Mouse (Mus musculus) G1E (cell line): ENCODE data around the gene Rubcn.

ENCODE experiments used
- CTCF ChIP-seq: IDR thresholded peaks from 2 replicates; pipeline ENCODE4 v1.5.1; 2012; ENCODE audit warnings: low read depth, low read length, inconsistent platforms, mixed read lengths
- GATA1 ChIP-seq: IDR thresholded peaks from 2 replicates; pipeline ENCODE4 v1.6.1; 2012; ENCODE audit warnings: borderline replicate concordance, low read length, inconsistent platforms, mixed read lengths
- GATA2 ChIP-seq: IDR thresholded peaks from 2 replicates; pipeline ENCODE4 v1.6.1; 2012; ENCODE audit warnings: low read depth, low read length, inconsistent platforms, borderline replicate concordance
- TAL1 ChIP-seq: conservative IDR thresholded peaks from 2 replicates; pipeline ENCODE4 v1.6.1; 2012; ENCODE audit warnings: low read depth, low read length, inconsistent platforms, mixed read lengths

GRCm38 (mm10) chr16:32901360-32902050 lies 23.9 kb upstream of the Rubcn start:
- TF ChIP-seq TAL1 (no peak), CTCF (no peak), GATA1 (no peak), GATA2 (no peak)
